Mouse (Mus musculus) spleen, postnatal 10 days (tissue): ENCODE measurements around the gene Tarbp1.
"Not testable (repeated sequence)": the region's sequence is repeated elsewhere in the genome, so short reads cannot be mapped to it uniquely, and the experiment has no call there.

ENCODE experiments used
- DNase-seq, 2 experiments: peaks; one replicate each; pipeline ENCODE4 v3.0.0; 2021 to 2022; ENCODE audit warnings: low spot score in 2 of 2

Tarbp1 gene

DNA sequence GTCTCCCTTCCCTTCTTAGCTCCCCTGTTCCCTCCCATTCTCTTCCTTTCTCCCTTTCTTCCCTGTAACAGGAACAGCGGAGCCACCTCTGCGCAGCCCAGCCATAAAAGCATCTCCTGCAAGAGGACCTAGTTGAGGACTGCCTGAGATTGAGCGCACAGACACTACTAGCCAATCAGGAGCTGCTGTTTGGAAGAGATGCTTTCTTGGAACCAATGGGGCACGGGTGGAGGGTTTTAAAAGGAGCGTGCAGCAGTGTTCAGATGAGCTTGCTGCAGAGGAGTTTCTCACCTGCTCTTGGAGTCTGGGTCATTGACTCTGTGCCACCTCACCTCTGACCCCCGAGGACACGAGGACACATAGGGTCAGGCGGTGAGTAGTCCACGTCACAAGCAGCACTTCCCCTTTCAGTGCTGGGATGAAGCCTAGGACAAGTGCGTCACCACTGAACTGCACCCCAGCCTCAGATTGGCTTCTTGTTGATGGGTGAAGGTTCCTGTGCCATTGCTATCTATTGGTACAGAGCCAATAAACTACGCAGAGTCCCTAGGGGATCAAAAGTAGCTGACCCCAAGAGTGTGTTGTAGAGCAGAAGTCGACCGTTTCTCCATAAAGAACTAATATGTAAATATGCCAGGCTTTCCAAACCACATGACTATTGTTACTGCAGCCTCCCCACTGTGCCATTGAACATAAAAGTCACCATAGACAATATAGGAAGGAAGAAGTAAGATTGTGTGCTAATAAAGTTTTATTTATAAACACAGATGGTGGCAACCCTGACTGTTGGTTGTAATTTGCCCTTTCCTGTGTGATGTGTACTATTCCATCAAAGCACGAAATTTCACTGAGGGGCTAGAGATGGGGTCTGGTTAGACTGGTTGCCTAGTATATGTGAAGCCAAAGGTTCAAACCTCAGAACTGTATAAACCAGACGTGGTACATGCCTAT lies 19.6 kb upstream of the Tarbp1 start:
- DNase-seq = no peak

DNA sequence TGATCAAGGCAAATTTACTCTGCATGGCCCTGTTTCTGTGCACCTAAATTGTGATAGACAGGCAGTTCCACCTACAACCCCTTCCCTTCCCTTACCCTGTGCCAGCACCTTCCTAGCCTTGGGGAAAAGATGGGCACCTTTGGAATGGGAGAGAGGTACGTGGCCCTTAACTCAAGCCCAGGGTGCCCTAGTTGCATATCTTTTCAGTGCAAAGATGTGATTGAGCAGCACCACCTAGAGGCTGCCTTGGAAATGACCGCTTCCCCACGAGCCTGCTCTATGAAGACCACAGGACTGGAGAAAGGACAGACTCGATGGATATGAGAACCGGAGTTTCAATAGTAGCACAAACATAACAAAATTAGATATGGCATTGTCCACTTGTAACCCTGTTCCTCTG lies 8.1 kb upstream of the Tarbp1 start:
- DNase-seq = peak; percentile 55 to 77

DNA sequence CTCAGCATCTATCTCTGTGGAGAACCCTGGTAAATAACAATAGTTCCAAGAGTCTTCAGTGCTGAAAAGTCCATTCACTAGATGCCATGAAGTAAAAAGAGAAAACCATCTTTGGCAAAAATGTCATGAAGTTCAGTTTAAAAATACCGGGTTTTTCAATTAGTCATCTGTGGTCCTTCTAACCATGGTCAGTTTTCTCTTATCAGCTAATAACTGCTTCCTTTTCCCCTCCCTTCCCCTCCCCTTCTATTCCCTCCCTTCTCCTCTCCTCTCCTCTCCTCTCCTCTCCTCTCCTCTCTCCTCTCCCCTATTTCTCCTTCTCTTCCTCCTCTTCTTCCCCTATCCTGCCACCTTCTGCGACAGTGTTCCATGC lies 7.5 kb upstream of the Tarbp1 start:
- no peak for DNase-seq

DNA sequence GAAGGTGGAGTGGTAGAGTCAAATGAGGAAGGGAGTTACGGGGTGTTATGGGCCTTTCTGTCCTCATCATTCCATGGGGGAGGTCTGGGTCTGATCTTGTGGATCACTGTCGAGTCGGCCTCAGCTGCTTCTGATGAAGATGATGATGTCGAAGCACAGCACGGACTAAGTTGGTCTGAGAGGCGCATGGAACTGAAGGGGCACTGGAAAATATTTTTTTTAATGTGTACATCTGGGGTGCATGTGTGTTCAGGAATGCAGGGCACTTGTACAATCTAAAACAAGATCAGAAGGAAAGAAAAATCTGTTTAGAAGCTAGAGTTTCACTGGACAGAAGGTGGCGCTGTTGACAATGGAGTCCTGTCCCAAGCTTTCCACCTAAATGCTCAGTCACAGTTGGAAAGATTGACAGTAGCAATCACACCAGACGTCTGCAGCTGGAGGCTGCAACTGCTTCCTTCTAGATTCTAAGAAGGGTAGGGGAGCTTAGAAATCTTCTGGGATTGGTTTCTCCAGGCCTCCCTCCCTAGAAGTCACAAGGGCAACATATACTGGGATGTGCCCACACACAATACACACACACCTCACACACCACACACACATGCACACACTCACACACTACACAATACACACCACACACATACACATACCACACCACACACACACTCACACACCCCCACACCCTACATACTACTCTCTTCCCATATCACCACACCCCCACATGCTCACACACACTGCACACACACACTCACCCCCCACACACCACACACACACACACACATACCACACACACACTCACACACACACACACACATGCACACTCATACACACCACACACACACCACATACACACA lies 6.9 kb upstream of the Tarbp1 start:
- DNase-seq = peak in 1 of 2 experiments; percentile 68

DNA sequence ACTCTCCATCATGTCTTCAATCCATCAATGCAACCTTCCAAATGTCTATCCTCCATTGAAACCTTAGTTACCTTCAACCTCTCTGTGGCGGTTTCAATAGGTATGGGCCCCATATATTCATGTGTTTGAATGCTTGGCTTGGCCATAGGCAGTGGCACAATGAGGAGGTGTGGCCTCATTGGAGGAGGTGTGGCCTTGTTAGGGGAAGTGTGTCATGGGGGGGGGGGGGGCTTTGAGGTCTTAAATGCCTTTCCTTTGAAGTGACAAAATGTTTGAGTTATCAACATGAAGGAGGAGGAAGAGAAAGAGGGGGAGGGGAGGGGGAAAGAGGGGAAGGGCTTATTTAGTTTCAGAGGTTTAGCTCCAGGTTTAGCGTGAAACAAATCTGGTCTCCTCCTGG lies 5.5 kb upstream of the Tarbp1 start:
- DNase-seq = no peak

DNA sequence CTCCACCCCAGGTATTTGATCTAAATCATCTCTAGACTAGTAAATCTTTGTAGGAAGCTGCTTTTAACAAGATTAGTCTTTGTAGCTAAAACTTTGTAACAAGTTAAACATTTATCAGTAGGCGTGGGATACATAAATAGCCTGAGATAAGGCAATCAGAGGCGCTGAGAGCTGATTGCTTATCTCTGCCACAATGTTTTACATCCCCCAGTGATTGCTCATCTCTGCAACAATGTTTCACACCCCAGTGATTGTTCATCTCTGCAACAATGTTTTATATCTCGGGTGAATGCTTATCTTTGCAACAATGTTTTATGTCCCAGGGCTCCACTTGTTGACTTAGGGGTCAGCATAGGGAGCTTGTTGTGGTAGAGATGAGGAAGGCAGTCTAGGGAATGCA lies 3.8 kb upstream of the Tarbp1 start:
- no peak for DNase-seq

DNA sequence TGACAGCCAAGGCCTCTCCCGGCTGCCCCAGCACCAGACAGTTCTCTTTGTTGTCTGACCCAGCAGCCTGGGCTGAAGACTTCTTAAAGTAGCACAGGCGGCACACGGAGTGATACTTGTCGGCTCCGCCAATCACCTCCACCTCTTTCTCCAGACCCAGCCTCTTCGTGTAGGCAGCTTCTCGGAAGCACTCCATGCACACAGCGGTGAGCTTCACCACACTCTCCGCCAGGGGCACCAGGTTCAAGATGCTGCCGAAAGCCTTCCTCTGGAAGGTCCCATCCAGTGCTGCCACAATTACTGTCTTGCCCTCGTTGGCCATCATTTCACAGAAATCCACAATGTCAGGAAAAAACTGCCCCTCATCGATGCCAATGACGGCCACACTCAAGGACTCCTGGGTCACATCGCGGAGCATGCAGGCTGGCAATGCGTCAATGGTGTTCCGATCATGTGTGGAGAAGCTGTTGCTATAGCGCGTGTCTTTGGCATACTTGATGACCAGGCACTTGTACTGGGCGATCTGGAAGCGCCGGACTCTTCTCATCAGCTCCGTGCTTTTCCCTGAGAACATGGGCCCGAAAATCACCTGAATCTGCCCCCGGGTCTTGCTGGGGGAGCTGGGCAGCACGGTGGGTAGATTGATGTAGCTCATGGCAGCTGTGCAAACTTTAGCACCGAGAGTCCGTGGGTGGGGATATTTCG lies 1.4 kb upstream of the Tarbp1 start:
- not testable (repeated sequence) for DNase-seq

DNA sequence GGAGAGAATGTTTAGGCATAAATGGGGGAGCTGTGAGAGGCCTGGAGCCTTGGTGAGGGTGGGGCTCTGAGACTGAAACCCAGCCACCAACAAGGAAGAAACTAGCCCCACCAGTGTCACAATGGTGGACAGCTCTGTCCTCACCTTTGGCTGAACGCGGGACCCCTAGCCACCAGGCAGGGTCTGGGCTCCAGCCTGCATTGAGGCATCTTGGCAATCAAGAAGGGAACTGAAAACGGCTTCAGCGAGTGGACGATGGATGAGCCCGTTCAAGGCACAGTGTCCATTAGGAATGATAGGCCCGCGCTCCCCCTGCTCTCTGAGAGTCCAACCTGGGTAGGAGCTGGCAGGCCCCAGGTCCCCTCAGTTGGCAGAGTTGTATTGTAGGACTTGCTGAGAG lies 873 bp upstream of the Tarbp1 start:
- not testable (repeated sequence) for DNase-seq

DNA sequence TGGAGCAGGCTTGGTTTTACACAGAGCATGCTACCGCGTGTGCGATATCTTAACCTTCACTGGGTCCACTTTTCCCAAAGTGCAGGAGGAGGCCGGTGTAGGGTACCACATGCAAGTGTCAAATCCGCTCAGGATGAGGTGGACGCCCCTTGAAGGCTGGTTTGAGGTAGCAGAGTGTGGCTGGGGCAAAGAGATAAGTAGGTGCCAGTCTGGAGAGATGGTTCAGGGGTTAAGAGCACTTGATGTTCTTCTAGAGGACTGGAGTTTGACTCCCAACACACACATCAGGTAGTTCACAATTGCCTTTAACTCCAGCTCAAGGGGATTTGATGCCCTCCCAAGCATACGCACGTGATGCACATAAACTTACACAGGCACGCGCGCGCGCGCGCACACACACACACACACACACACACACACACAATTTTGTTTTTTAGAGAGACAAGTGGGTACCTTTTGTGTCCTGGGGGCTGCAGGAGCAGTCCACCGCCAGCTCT lies 1.0 kb downstream of the Tarbp1 start:
- peak in 1 of 2 experiments; percentile 28 for DNase-seq

DNA sequence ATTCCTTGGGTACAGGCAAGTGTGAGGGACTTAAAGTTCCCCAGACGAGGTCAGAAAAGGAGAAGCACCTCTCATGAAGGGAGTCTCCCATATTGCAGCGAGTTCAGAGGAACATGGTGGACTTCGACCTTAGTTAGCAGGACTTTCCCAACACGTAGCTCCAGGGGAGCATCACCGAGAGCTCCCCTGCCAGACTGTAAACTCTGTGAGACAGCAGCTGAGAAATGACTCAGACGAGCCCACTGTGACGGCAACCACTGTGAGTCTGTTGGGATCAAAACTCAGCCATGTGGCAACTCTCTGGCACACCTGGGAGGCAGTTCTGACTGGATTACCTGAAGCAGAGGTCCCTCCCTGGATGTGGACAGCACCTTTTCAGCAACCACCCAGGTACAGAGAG lies 10.8 kb downstream of the Tarbp1 start:
- DNase-seq = no peak

DNA sequence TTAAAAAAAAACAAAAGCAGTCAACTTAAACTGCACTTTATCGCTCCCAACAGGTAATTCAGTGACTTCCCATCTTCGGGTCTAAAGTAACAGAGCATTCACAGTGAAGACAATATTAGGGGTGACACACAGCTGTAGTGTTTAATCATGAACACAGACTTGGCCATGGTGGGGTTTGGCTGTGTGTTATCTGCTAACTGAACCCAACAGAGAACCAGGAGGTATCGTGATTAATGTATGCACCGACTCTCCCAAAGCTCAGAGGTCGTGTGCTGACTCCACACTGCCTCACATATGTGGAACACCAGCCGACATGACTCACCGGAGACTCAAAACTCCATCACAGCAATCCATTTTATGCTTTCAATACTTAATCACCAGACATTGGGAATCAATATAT lies 13.1 kb downstream of the Tarbp1 start:
- no peak for DNase-seq

DNA sequence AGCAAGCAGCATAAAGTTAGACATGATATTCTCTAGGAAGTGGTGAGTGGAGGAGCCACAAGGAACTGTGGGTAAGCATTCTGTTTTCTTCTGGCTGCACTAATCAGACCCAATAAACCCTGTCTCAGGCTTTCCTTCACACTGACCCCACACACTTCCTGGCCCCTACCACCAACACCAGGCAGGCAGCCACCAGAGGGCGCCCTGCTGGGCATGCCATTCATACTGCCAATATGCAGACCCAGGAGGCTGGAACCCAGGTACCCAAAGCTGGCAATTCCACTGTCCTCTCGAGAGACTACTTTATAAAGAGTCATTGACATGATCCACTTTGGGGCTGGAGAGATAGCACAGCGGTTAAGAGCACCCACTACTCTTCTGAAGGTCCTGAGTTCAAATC lies 14.6 kb downstream of the Tarbp1 start:
- peak; percentile 65 to 86 for DNase-seq

DNA sequence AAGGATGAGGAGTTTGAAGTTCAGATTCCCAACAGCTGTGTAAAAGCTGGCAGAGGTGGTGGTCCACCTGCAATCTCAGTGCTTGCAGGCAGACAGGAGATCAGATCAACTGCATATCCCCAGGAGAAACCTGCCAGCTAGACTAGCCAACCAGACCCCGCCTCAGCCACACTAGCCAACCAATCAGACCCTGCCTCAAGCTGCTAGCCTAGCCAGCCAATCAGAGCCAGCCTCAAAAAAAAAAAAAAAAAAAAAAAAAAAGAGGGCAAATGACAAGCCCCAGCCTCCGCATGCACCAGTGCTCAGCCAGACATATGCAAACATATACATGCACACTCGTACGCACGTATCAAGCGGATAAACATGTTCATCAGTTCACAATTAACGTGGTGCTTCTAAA lies 19.5 kb downstream of the Tarbp1 start:
- no peak for DNase-seq

DNA sequence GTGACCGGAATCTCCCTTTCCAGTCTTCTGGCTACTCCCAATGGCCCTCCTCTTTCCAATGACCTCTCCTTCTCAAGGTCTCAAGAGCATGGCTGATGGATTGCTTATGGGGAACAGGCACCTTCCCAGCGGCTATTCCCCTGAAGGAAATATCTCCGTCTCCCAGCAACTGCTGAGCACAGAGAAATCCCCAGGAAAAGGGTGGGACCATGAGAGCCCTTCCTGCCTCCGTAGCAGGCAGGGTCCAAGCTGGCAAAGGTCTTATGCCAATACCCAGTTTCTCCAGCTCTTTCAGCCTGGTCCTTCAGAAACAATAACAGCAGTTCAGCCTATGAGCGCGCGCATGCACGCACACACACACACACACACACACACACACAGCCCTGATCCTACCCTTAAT lies 23.7 kb downstream of the Tarbp1 start:
- DNase-seq = no peak

DNA sequence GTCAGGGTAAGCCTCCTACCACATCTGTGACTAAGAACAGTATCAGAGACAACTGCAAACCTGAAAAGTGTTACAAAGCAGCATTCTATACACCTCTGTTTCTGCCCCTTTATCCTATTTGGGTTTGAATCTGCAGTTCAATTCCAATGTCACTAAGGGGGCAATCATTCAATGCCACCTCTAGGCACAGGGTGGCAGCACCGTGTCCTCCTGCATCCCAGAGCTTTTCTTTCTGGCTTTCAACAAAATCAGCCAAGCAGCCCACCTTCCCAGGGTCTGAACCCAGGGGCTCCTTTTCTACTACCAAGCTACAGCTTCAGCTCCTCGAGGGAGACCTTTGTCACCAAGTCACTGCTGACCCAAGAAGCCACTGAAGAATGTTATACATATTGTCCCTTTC lies 35.9 kb downstream of the Tarbp1 start:
- DNase-seq = no peak

DNA sequence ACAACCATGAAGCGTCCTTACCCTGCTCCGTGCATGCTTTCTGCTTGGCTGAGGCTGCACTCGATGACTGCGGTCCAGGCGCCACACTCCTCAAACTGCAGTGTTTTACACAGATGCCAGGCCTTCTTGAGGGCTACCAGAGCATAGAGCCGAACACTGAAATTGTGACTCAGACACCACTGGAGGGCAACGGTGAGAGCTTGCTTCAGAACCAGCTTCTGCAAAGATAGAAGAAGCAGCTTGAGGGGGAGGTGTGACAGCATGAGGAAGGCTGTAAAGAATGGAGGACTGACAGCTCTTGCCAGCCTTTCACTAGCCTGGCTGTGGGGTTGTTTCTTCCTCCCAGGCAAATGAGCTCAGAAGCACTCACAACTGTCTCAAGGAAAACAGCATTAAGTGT lies 41.0 kb downstream of the Tarbp1 start:
- DNase-seq = no peak

DNA sequence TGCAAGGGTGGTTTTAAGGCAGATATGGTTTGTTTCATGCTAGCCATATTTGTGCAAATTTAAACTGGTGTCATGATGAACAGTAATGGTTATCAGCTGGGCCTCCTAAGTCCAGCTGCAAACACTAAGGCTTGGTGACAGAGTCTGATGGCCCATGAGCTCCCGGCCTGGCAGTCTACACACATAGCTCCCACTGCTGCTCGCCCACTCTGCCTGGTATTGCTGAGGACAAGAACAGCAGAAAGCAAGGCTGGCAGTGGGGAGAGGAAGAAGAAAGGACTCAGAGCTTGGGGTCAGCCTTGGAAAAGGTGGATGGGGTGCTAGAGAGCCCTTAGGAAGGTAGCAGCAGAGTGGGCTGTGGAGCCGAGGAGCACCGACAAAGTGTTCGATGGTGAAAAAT lies 45.2 kb downstream of the Tarbp1 start:
- no peak for DNase-seq

DNA sequence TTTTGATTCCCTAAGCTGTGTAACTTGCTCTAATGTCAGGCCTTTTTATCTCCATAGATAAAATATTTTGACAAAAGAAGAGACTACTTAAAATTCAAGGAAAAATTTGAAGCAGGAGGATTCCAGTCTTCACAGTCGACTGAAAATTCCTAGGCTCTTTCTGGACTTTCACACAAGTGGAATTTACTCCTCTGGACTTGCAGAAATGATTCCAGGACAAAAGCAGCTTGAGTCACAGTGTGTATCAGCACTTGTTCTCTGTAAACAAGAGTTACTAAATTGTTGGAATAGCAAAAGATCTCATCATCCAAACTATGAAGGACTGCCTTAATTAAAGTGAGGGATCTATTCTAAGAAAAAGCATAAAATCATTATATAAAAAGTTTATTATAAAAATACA lies 49.9 kb downstream of the Tarbp1 start:
- no peak for DNase-seq

DNA sequence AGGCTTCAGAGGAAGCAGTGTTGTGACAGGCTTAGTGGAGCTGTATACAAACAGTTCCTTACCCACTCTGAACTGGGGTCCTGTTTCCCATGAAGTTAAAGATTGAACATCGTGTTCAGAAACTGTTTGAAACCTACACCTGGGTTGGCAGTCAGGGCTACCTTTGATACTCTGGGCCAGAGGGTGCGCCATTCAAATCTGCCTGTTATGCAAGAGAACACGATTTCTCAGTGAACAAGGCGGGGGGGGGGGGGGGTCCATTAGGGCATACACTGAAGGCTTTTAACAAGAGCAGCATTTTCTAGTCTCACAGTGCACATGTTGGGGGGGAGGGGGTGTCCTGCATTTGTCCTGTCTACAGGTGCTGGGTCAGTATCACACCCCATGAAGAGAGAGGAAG lies 50.7 kb downstream of the Tarbp1 start:
- no peak for DNase-seq

DNA sequence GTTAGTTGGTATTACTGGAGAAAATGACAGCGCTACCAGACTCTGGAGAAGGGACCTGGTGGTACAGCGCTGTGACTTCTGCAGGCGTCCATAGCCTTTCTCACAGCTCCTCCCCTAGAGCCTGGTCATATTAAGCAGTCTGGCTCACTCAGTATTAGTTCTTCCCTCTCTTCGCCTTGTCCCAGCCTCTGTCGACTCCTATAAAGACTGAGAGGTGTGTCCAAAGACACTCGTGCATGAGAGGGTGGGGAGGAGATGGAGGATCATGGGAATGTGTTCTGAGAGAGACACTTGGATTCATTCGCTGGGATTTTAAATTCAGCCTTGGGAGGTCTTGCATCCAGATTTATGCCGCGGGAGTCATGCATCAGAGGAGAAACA lies 52.0 kb downstream of the Tarbp1 start:
- DNase-seq = no peak

DNA sequence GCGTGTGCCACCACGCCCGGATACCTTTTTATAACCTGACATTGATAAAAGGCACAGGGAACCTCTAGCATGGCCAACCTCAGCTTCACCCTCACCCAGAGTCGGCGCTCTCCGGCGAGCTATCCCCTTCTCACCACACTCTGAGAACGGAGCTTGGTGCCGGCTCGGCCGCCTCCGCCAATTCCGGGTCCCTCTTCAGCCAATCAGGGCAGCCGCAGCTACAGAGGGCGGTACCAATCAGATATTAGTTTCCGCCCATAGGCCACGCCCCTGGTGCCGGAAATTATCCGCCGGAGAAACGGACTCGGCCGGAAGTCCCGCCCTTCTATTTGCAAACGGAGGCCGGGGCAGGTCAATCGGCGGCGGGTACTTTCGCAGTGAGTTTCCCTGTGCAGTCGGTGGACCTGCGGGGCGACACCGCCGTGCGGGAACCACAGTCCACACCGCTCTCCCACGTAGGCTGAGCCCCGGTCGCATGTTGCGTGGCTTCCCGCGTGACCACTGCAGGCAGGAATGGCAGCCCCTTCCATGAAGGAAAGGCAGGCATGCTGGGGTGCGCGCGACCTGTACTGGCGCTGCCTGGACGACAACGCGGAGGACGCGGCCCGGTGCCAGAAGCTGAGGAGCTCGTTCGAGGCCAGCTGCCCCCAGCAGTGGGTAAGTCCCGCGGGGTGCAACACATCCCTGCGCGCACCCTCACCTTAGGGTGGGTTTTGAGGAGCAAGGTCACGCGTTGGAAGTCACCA lies 52.5 kb downstream of the Tarbp1 start, which contains the start of gene Coa6:
TSS of gene Coa6 (plus strand) at position 342 of the 746 bp plus-strand sequence.
- peak; percentile 96 to 99 for DNase-seq
